Mouse (Mus musculus) liver, postnatal 0 days (tissue): ENCODE results near the gene Tfrc.

Experiments
- CTCF ChIP-seq: sonication (generic); IDR thresholded peaks from 2 replicates; pipeline ENCODE4 v1.5.1; 2016; ENCODE audit warnings: antibody characterized with exemption, low read depth
- EP300 ChIP-seq: IDR thresholded peaks from 2 replicates; pipeline ENCODE4 v1.6.1; 2016; ENCODE audit warnings: antibody characterized with exemption, low read depth, mild to moderate bottlenecking

DNA sequence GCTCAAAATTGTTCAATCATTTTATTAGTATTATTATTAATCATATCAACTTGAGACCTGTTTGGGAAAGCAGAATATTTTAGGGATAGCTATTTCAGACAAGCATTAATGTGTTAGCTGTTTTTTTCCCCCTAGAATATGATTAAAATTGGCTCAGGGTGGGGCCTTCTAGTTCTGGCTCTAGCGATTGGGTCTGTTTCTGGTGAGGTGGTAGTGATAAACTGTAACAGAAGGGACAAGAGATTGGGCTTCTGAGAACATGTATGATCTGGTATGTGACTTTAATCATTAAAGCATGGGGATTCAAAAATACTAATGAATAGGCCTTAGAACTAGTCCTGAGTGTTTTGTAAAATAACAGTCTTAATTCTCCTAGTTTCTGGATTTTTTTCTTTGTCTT, 3.3 kb downstream of the Tfrc start:
- TF ChIP-seq CTCF, result no peak
- peak; percentile 98 for TF ChIP-seq EP300
